Mouse (Mus musculus) midbrain, embryonic 14.5 days (tissue): ENCODE results near the gene Rnf167. TPM values are rescaled to one million over a fixed set of nuclear protein-coding genes. Genes with fewer than 3 reads are reported as not detected.

ENCODE experiments used
- ATAC-seq: fragments of 200-750 bp; cut with Nextera tagmentation; 2 replicates; pipeline ENCODE4 v1.8.0; 2017; ENCODE audit warnings: moderate number of reproducible peaks, moderate library complexity; ENCODE audit not compliant: low FRiP score, low TSS enrichment
- DNase-seq: peaks from one replicate; pipeline ENCODE4 v3.0.0-alpha.2; 2015
- H3K27ac ChIP-seq: fragments of 300-500 bp; sonication (generic); replicated peaks from 2 replicates; pipeline ENCODE4 v1.5.1; 2014; ENCODE audit warnings: mild to moderate bottlenecking, low read depth, low read length, moderate library complexity
- H3K27me3 ChIP-seq: fragments of 300-500 bp; sonication (generic); 2 replicates; pipeline ENCODE4 v1.6.1; 2014; ENCODE audit warnings: low read length, control low read depth, mixed read lengths; ENCODE audit not compliant: control insufficient read depth, insufficient read depth
- H3K36me3 ChIP-seq: fragments of 300-500 bp; sonication (generic); 2 replicates; pipeline ENCODE4 v1.6.1; 2014; ENCODE audit warnings: low read length, control low read depth; ENCODE audit not compliant: control insufficient read depth, insufficient read depth
- H3K4me1 ChIP-seq: fragments of 300-500 bp; sonication (generic); 2 replicates; pipeline ENCODE4 v1.6.1; 2014; ENCODE audit warnings: mild to moderate bottlenecking, antibody characterized with exemption, low read length, control low read depth; ENCODE audit not compliant: control insufficient read depth, insufficient read depth
- H3K4me2 ChIP-seq: fragments of 300-500 bp; sonication (generic); 2 replicates; pipeline ENCODE4 v1.6.1; 2014; ENCODE audit warnings: mild to moderate bottlenecking, low read length, moderate library complexity
- H3K4me3 ChIP-seq: fragments of 300-500 bp; sonication (generic); replicated peaks from 2 replicates; pipeline ENCODE4 v1.5.1; 2014; ENCODE audit warnings: low read depth, low read length
- H3K9ac ChIP-seq: fragments of 300-500 bp; sonication (generic); replicated peaks from 2 replicates; pipeline ENCODE4 v1.6.1; 2014; ENCODE audit warnings: mild to moderate bottlenecking, low read length, moderate library complexity
- H3K9me3 ChIP-seq: fragments of 300-500 bp; sonication (generic); 2 replicates; pipeline ENCODE4 v1.6.1; 2016; ENCODE audit warnings: low read length, control low read depth, mixed read lengths; ENCODE audit not compliant: control insufficient read depth
- WGBS: fragments of 180-500 bp; shearing (Covaris S2); extraction: QIAGEN DNeasy Blood & Tissue Kit; methylation state at CpG from one replicate; pipeline ENCODE4 v1.1.7; 2014; 5-methylcytosine and 5-hydroxymethylcytosine counted together
- polyA plus RNA-seq: library from polyadenylated mRNA; unstranded; fragments of >200 nt; fragmentation: Nextera tagmentation; extraction: Ambion mirVana; gene quantifications from 2 replicates; pipeline ENCODE4 v1.2.1, GENCODE M21; 2014

Rnf167 gene
- polyA plus RNA-seq = 95.9 and 104 TPM in 2 replicates

- peaks cover 45% of the 10 kb centered on the region for H3K36me3 ChIP-seq
- H3K4me1 ChIP-seq = peaks cover 28% of the 10 kb centered on the region
- peak within 1 kb of the TSS; percentile 95 for H3K27ac ChIP-seq
- DNase-seq = peak; percentile 100
- H3K4me2 ChIP-seq = peak within 1 kb of the TSS; percentile 100
- under 1% methylated on average over 63 of the region's 63 CpGs for WGBS
- H3K9me3 ChIP-seq = no peaks in the 10 kb centered on the region
- peak; percentile 92 for ATAC-seq
- H3K4me3 ChIP-seq = peak within 1 kb of the TSS; percentile 70
- H3K27me3 ChIP-seq = no peaks in the 10 kb centered on the region
- H3K9ac ChIP-seq = peak within 1 kb of the TSS; percentile 91
Observed at GRCm38 (mm10) chr11:70646691-70647650, at the start of gene Rnf167, which contains the start of gene Slc25a11. TSS of gene Rnf167 (plus strand) at chr11:70647235. TSS of gene Slc25a11 (minus strand) at chr11:70647479.

- Histone ChIP-seq H3K4me3 (no peak overlapping the region), H3K36me3 (peaks cover 34% of the 10 kb centered on the region), H3K9ac (no peak overlapping the region), H3K9me3 (no peaks in the 10 kb centered on the region), H3K4me2 (no peak overlapping the region), H3K27ac (no peak overlapping the region), H3K4me1 (no peaks in the 10 kb centered on the region), H3K27me3 (no peaks in the 10 kb centered on the region)
- 91% methylated on average over 6 of the region's 6 CpGs for WGBS
- no peak for ATAC-seq
- no peak for DNase-seq
Observed at GRCm38 (mm10) chr11:70597301-70597700, 49.7 kb upstream of the Rnf167 start.

- Histone ChIP-seq H3K4me1 (no peaks in the 10 kb centered on the region), H3K27me3 (no peaks in the 10 kb centered on the region), H3K9ac (no peak overlapping the region), H3K27ac (no peak overlapping the region), H3K4me3 (no peak overlapping the region), H3K4me2 (no peak overlapping the region), H3K9me3 (no peaks in the 10 kb centered on the region), H3K36me3 (peaks cover 45% of the 10 kb centered on the region)
- ATAC-seq = no peak
- no peak for DNase-seq
- WGBS = 92% methylated on average over 9 of the region's 9 CpGs
Observed at GRCm38 (mm10) chr11:70598451-70598953, 48.5 kb upstream of the Rnf167 start.

DNA sequence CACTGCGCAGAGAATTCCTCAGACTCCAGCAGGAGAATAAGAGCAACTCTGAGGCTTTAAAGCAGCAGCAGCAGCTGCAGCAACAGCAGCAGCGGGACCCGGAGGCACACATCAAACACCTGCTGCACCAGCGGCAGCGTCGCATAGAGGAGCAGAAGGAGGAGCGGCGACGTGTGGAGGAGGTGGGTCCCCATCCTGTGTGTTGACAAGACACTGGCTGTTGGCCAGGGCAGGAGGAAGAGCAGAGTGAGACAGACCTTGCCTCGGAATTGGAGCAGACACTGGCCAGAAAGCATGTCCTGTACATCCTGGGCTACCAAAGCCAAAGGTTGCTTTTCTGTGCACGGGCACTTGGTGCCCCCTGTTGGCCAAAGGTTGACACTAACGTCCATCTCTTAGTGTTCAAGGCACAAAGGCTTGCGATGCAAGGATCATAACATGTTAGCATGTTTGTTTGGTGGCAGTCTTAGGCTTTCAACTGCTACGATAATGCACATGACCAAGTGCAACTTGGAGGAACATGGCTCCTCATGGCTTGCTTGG, 41.9 kb upstream of the Rnf167 start:
- peak; percentile 89 for DNase-seq
- no peak overlapping the region for H3K27ac ChIP-seq
- no peak overlapping the region for H3K4me2 ChIP-seq
- H3K4me1 ChIP-seq = no peaks in the 10 kb centered on the region
- no peaks in the 10 kb centered on the region for H3K9me3 ChIP-seq
- WGBS = 65% methylated on average over 14 of the region's 14 CpGs
- no peak overlapping the region for H3K9ac ChIP-seq
- no peak for ATAC-seq
- no peaks in the 10 kb centered on the region for H3K27me3 ChIP-seq
- no peak overlapping the region for H3K4me3 ChIP-seq
- H3K36me3 ChIP-seq = peaks cover 85% of the 10 kb centered on the region

GRCm38 (mm10) chr11:70606717-70607116, 40.3 kb upstream of the Rnf167 start:
- no peak overlapping the region for H3K27ac ChIP-seq
- H3K4me1 ChIP-seq = no peaks in the 10 kb centered on the region
- 79% methylated on average over 12 of the region's 12 CpGs for WGBS
- no peak overlapping the region for H3K4me3 ChIP-seq
- H3K4me2 ChIP-seq = no peak overlapping the region
- H3K36me3 ChIP-seq = peaks cover 95% of the 10 kb centered on the region
- H3K27me3 ChIP-seq = no peaks in the 10 kb centered on the region
- H3K9ac ChIP-seq = no peak overlapping the region
- ATAC-seq (no peak), DNase-seq (no peak)
- H3K9me3 ChIP-seq = no peaks in the 10 kb centered on the region

DNA sequence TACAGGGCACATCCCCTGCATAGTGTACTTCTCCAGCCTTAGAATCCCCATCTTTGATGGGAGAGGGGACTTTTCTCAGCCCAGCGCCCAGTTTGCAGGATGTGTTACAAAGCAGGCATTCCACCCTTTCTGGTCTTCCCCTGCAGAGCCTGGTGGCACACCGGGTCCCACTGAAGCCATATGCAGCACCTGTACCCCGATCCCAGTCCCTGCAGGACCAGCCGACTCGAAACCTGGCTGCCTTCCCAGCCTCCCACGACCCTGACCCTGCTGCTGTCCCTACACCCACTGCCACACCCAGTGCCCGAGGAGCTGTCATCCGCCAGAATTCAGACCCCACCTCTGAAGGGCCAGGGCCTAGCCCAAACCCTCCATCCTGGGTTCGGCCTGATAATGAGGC, 39.4 kb upstream of the Rnf167 start:
- ATAC-seq (no peak), DNase-seq (no peak)
- 88% methylated on average over 9 of the region's 9 CpGs for WGBS
- peaks cover 95% of the 10 kb centered on the region for H3K36me3 ChIP-seq
- H3K9ac ChIP-seq = no peak overlapping the region
- H3K27me3 ChIP-seq = no peaks in the 10 kb centered on the region
- no peak overlapping the region for H3K27ac ChIP-seq
- no peak overlapping the region for H3K4me3 ChIP-seq
- no peaks in the 10 kb centered on the region for H3K4me1 ChIP-seq
- H3K4me2 ChIP-seq = no peak overlapping the region
- no peaks in the 10 kb centered on the region for H3K9me3 ChIP-seq

- ATAC-seq (no peak), DNase-seq (no peak)
- no peak overlapping the region for H3K4me2 ChIP-seq
Observed at GRCm38 (mm10) chr11:70608381-70609066, 38.5 kb upstream of the Rnf167 start.

DNA sequence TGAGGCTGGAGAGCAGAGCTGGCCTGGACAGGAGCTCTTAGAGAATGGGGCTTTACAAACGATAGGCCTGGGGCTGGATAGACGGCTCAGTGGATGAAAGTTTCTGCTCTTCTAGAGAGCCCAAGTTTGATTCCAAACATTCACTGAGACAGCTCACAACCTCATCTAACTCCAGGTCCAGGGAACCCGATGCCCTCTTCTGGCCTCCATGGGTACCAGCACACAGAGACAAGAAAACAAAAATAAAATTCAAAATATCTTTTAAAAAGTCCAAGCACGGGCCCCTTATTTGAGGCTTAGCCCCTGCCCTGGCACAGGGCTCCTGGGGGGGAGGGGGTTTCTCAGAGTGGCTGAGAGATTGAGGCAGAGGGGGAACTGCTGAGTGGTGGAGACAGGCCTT, 36.3 kb upstream of the Rnf167 start:
- Histone ChIP-seq H3K9ac (no peak overlapping the region), H3K9me3 (no peaks in the 10 kb centered on the region), H3K27ac (no peak overlapping the region), H3K27me3 (no peaks in the 10 kb centered on the region), H3K4me2 (no peak overlapping the region), H3K36me3 (peaks cover 73% of the 10 kb centered on the region), H3K4me1 (0 out of 2 replicates have a peak, but pooled peaks cover 5% of the 10 kb centered on the region), H3K4me3 (no peak overlapping the region)
- ATAC-seq (no peak), DNase-seq (no peak)
- WGBS = 79% methylated on average over 4 of the region's 4 CpGs

More at GRCm38 (mm10) chr11:70608381-70609066, 38.5 kb upstream of the Rnf167 start:
- H3K27me3 ChIP-seq = no peaks in the 10 kb centered on the region
- H3K9me3 ChIP-seq = no peaks in the 10 kb centered on the region
- H3K36me3 ChIP-seq = peaks cover 94% of the 10 kb centered on the region
- no peaks in the 10 kb centered on the region for H3K4me1 ChIP-seq
- H3K4me3 ChIP-seq = no peak overlapping the region
- 86% methylated on average over 26 of the region's 26 CpGs for WGBS
- no peak overlapping the region for H3K9ac ChIP-seq
- no peak overlapping the region for H3K27ac ChIP-seq
